Mouse (Mus musculus): ENCODE results near the gene Casp9.
A peak's percentile ranks its signal among the peaks of the same experiment; 100 is the strongest.

DNA sequence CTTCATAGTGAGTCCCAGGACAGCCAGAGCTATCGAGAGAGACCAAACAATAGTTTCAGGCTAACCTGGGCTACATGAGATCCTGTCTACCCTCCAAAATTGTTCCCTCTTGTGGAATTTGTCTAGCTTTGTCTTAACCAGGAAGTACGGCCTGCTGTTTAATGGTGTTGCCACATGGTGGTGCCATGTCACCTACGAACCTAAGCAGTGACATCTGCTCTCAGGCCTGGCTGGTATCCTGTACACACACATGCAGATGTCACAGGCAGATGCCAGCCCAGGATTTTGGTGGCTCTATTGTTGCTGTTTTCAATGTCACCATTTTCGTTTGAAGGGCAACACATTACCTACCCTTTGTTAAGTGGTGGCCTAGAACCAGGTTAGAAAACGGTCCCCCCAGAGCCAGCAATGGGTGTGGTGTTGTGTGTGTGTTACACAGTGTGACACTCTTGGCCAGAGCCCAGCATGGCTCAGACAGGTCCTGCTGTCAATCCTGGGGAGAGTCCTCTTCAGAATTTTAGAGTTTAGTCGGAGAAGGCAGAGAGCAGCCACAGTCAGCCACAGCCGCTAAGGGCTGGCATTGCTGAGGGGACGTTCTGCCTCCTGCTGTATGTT is 16.5 kb downstream of the Casp9 start:
- no peak for TF ChIP-seq GATA2 (IDR thresholded peaks at IDR 0.05; ENCODE audit: borderline replicate concordance, low read depth, low read length)
- peak; percentile 24; the same call in 1 of the 2 replicates for TF ChIP-seq CTCF (IDR thresholded peaks at IDR 0.05; ENCODE audit: low read depth, low read length)
